Mouse (Mus musculus): ENCODE results near the gene Nkx2-4. TPM values are rescaled to one million over a fixed set of nuclear protein-coding genes. Genes with fewer than 3 reads are reported as not detected.

The Nkx2-4 gene
- total RNA-seq, 2 experiments from 2014 or later: not detected

Other genes starting within 250 kb of the Nkx2-4 start
- gene Kiz, start 229.6 kb downstream of the Nkx2-4 start, total RNA-seq (2021): 10 to 100 TPM; 39.9 to 50.6 TPM
- gene Xrn2, start 72.4 kb downstream of the Nkx2-4 start, total RNA-seq (2021): 10 to 100 TPM; 36.8 to 38.3 TPM
- gene Nkx2-2, start 108.8 kb upstream of the Nkx2-4 start, total RNA-seq (2021): not detected

All from heart, postnatal 10 days (tissue).